Mouse (Mus musculus): ENCODE results near the gene Tshz2. TPM values are rescaled to one million over a fixed set of nuclear protein-coding genes. Genes with fewer than 3 reads are reported as not detected.
"Not testable (repeated sequence)": the region's sequence is repeated elsewhere in the genome, so short reads cannot be mapped to it uniquely, and the experiment has no call there.

Tshz2 gene
- polyA plus RNA-seq, 1 experiment = 5.8 TPM

DNA sequence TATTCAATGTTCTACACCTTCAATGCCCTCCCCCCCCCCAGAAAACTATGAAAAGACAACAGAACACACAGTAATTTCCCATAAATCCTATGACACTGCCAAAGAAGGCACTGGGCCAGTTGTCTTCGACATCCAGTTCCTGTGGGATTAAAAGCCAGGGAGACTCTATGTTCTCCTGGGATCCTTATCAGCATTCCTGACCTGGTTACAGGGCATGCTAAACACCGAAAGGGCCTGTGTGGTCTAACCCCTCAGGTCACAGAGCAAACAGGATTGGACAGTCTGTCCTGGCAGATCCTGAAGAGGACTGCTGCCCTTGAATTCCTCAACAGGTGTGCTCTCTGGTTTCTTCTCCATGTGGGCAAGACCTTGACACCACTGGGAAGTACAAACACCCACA is 145.0 kb downstream of the Tshz2 start:
- no peak overlapping the region for H3K4me3 ChIP-seq (ENCODE audit: extremely low read depth, insufficient read depth, insufficient read length)
- H3K27ac ChIP-seq (ENCODE audit: insufficient read depth, low read length) = no peak overlapping the region
- WGBS = 85% methylated on average over 2 of the region's 2 CpGs
- no peaks in the 10 kb centered on the region for H3K27me3 ChIP-seq (ENCODE audit: control insufficient read depth, insufficient read depth, low read length)
- no peak for DNase-seq (ENCODE audit: low read depth in 1 of 2, low spot score in 2 of 2)
- H3K36me3 ChIP-seq (ENCODE audit: control insufficient read depth, insufficient read depth, low read length) = no peaks in the 10 kb centered on the region
- peaks cover 3% of the 10 kb centered on the region; the same call in 1 of the 2 replicates for H3K4me1 ChIP-seq (ENCODE audit: control insufficient read depth, insufficient read depth, insufficient read length)
- TF ChIP-seq CTCF (IDR thresholded peaks at IDR 0.05; ENCODE audit: extremely low read depth, insufficient read depth, insufficient read length, insufficient replicate concordance) (no peak), POLR2A (IDR thresholded peaks at IDR 0.05; ENCODE audit: low read depth, low read length) (no peak)

DNA sequence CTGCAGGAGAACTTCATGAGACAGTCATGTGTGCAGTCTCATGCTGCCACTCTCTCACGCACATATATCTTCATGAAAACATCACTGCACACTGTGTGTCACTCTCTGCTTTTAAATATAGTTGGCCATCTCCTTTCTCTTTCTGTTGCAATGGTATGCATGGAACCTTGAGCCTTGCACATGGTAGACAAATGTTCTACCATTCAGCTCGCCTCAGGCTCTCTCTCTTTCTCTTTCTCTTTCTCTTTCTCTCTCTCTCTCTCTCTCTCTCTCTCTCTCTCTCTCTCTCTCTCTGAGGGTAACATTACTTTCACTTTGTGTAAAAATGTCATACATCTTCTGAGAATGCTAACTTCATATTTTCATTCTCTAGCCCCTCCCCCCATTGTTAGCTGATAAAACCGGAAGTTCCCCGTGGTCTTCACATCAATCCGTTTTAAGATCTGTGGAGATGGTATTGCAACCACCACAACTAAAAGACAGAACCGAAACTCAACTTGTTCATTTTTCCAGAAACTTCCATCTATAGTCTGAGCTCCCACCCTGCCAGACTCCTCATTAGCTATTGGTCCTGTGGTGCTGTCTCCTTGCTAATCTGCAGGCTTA is 146.0 kb downstream of the Tshz2 start:
- WGBS = 36% methylated on average over 6 of the region's 6 CpGs
- Histone ChIP-seq H3K27me3 (ENCODE audit: control insufficient read depth, insufficient read depth, low read length) (no peaks in the 10 kb centered on the region), H3K4me3 (ENCODE audit: extremely low read depth, insufficient read depth, insufficient read length) (no peak overlapping the region), H3K27ac (ENCODE audit: insufficient read depth, low read length) (no peak overlapping the region), H3K36me3 (ENCODE audit: control insufficient read depth, insufficient read depth, low read length) (no peaks in the 10 kb centered on the region), H3K4me1 (ENCODE audit: control insufficient read depth, insufficient read depth, insufficient read length) (peaks cover 3% of the 10 kb centered on the region; the same call in 1 of the 2 replicates)
- TF ChIP-seq CTCF (IDR thresholded peaks at IDR 0.05; ENCODE audit: extremely low read depth, insufficient read depth, insufficient read length, insufficient replicate concordance) = no peak
- no peak for TF ChIP-seq POLR2A (IDR thresholded peaks at IDR 0.05; ENCODE audit: low read depth, low read length)
- DNase-seq (ENCODE audit: low read depth in 1 of 2, low spot score in 2 of 2) = no peak

DNA sequence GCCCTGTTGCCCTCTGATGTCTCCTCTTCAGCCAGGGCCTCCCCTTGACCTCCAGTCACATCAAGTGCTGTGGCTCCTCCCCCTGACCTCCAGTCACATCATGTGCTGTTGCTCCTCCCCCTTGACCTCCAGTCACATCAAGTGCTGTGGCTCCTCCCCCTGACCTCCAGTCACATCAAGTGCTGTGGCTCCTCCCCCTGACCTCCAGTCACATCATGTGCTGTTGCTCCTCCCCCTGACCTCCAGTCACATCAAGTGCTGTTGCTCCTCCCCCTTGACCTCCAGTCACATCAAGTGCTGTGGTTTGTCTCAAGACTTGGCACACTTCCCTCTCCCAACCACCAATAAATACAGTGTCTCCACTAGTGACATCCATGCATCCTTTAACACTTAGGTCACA is 148.9 kb downstream of the Tshz2 start:
- not testable (repeated sequence) for H3K4me3 ChIP-seq (ENCODE audit: extremely low read depth, insufficient read depth, insufficient read length); H3K27me3 ChIP-seq (ENCODE audit: control insufficient read depth, insufficient read depth, low read length); H3K27ac ChIP-seq (ENCODE audit: insufficient read depth, low read length); H3K36me3 ChIP-seq (ENCODE audit: control insufficient read depth, insufficient read depth, low read length); DNase-seq (ENCODE audit: low read depth in 1 of 2, low spot score in 2 of 2); H3K4me1 ChIP-seq (ENCODE audit: control insufficient read depth, insufficient read depth, insufficient read length)

DNA sequence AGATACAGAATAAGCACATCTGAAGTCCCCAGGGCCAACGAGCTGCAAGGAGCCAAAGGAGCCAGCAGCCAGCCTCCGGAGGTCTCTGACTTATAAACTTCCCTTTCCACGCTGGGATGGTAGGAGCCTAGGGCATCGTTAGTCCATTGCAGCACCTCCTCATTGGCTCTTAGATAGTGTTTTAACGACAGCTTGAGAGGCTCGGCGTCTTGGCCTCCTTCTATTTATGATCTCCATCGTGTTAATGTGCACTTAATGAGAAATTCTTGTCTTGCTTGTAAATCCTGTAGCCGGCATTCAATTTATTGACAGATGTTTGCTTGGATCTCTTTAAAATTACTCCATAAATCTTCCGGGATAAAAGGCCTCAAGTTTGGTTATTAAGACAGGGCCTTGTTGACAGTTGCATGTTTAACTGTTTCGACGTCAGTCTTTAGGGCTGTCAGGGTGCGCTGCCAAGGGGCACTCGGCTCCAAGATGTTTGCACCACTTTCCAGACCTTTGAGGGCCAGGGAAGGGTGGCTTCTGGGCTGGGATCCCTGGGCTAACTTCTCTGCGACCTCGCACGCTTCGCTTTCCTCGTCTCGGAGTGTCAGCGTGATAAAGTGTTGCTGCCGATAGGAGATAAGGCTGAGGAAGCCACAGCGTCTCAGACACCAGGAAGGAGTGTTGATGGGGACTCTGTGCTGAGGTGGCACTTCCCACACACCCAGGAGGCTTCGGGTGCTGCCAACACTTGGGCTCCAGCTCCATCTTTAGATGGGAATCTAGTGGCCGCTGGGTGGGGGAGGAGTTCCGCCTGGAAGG is 150.3 kb downstream of the Tshz2 start:
- no peak for DNase-seq (ENCODE audit: low read depth in 1 of 2, low spot score in 2 of 2)
- no peaks in the 10 kb centered on the region for H3K36me3 ChIP-seq (ENCODE audit: control insufficient read depth, insufficient read depth, low read length)
- H3K27ac ChIP-seq (ENCODE audit: insufficient read depth, low read length) = no peak overlapping the region
- no peak for TF ChIP-seq CTCF (IDR thresholded peaks at IDR 0.05; ENCODE audit: extremely low read depth, insufficient read depth, insufficient read length, insufficient replicate concordance)
- TF ChIP-seq POLR2A (IDR thresholded peaks at IDR 0.05; ENCODE audit: low read depth, low read length) = no peak
- H3K4me1 ChIP-seq (ENCODE audit: control insufficient read depth, insufficient read depth, insufficient read length) = peaks cover 3% of the 10 kb centered on the region; the same call in 1 of the 2 replicates
- no peaks in the 10 kb centered on the region for H3K27me3 ChIP-seq (ENCODE audit: control insufficient read depth, insufficient read depth, low read length)
- no peak overlapping the region for H3K4me3 ChIP-seq (ENCODE audit: extremely low read depth, insufficient read depth, insufficient read length)
- WGBS = 70% methylated on average over 26 of the region's 26 CpGs

DNA sequence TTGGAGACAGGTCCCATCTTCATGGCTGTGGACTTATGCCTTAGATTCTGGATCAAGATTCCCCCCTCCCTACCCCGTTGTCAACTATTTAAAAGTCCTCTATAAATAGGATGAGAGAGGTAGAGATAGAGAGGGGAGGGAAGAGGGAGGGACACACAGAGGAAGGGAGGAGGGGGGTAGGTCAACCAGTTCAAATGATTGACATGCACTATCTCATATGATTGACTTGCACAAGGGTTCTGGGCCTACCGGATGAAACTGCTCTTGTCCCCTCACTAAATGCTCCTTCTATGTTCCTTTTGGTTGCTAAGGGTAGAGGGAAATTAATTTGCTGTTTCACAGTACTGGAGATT is 150.8 kb downstream of the Tshz2 start:
- H3K36me3 ChIP-seq (ENCODE audit: control insufficient read depth, insufficient read depth, low read length) = no peaks in the 10 kb centered on the region
- H3K4me1 ChIP-seq (ENCODE audit: control insufficient read depth, insufficient read depth, insufficient read length) = peaks cover 3% of the 10 kb centered on the region; the same call in 1 of the 2 replicates
- H3K4me3 ChIP-seq (ENCODE audit: extremely low read depth, insufficient read depth, insufficient read length) = no peak overlapping the region
- no peak for DNase-seq (ENCODE audit: low read depth in 1 of 2, low spot score in 2 of 2)
- WGBS = 66% methylated on average over 2 of the region's 2 CpGs
- TF ChIP-seq POLR2A (IDR thresholded peaks at IDR 0.05; ENCODE audit: low read depth, low read length) (no peak), CTCF (IDR thresholded peaks at IDR 0.05; ENCODE audit: extremely low read depth, insufficient read depth, insufficient read length, insufficient replicate concordance) (no peak)
- H3K27me3 ChIP-seq (ENCODE audit: control insufficient read depth, insufficient read depth, low read length) = no peaks in the 10 kb centered on the region
- H3K27ac ChIP-seq (ENCODE audit: insufficient read depth, low read length) = no peak overlapping the region

DNA sequence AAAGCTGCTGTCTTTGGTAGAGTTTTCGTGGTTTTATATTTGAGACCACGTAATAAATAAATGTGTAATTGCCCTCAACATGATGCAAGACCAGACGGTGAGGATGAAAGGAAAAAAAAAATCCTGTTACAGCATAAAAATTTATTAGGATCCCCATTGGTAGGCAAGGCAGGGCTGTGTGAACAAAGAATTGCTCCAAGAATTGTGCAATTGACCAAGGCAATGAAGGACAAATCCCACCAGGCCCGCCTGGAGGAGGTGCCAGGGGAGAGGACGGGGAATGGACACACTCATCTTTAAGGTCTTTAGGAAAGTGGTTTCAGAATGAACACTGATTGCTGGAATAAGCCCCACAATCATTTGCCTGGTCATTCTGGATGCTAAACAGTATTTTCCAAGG is 154.6 kb downstream of the Tshz2 start:
- no peak for DNase-seq (ENCODE audit: low read depth in 1 of 2, low spot score in 2 of 2)
- WGBS = 73% methylated on average over 5 of the region's 5 CpGs
- Histone ChIP-seq H3K27ac (ENCODE audit: insufficient read depth, low read length) (no peak overlapping the region), H3K4me1 (ENCODE audit: control insufficient read depth, insufficient read depth, insufficient read length) (no peaks in the 10 kb centered on the region; the same call in 1 of the 2 replicates), H3K27me3 (ENCODE audit: control insufficient read depth, insufficient read depth, low read length) (no peaks in the 10 kb centered on the region), H3K4me3 (ENCODE audit: extremely low read depth, insufficient read depth, insufficient read length) (no peak overlapping the region), H3K36me3 (ENCODE audit: control insufficient read depth, insufficient read depth, low read length) (no peaks in the 10 kb centered on the region)
- TF ChIP-seq POLR2A (IDR thresholded peaks at IDR 0.05; ENCODE audit: low read depth, low read length) (no peak), CTCF (IDR thresholded peaks at IDR 0.05; ENCODE audit: extremely low read depth, insufficient read depth, insufficient read length, insufficient replicate concordance) (no peak)

DNA sequence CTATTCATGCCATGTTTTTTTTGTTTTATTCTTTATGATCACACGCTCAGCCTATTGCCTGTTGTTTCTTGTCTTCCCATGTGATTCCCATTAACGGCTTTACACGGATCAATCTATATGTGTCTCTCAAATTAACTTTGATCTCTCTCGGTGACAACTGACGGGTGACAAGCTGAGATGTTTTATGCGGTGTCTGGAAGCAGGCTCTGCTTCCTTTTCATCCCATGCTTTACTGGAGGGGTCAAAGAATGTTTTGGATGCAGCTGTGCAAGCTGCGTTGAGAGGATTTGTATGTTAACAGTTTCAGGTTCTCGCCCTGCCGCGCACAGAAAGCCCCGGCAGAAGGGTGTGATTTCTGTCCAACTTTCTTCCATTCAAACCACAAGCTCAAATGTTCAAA is 155.1 kb downstream of the Tshz2 start:
- H3K4me1 ChIP-seq (ENCODE audit: control insufficient read depth, insufficient read depth, insufficient read length) = no peaks in the 10 kb centered on the region; the same call in 1 of the 2 replicates
- no peaks in the 10 kb centered on the region for H3K36me3 ChIP-seq (ENCODE audit: control insufficient read depth, insufficient read depth, low read length)
- no peak overlapping the region for H3K27ac ChIP-seq (ENCODE audit: insufficient read depth, low read length)
- no peak for TF ChIP-seq CTCF (IDR thresholded peaks at IDR 0.05; ENCODE audit: extremely low read depth, insufficient read depth, insufficient read length, insufficient replicate concordance)
- no peak for TF ChIP-seq POLR2A (IDR thresholded peaks at IDR 0.05; ENCODE audit: low read depth, low read length)
- WGBS = 83% methylated on average over 11 of the region's 11 CpGs
- DNase-seq (ENCODE audit: low read depth in 1 of 2, low spot score in 2 of 2) = no peak
- H3K27me3 ChIP-seq (ENCODE audit: control insufficient read depth, insufficient read depth, low read length) = no peaks in the 10 kb centered on the region
- no peak overlapping the region for H3K4me3 ChIP-seq (ENCODE audit: extremely low read depth, insufficient read depth, insufficient read length)

All from spleen, adult 2 months (tissue).